Mouse (Mus musculus) midbrain, embryonic 15.5 days (tissue): Measurements from ENCODE around the gene Hs2st1. TPM values are rescaled to one million over a fixed set of nuclear protein-coding genes. Genes with fewer than 3 reads are reported as not detected.

Source experiments
- ATAC-seq: fragments of 200-750 bp; cut with Nextera tagmentation; replicated peaks from 2 replicates; pipeline ENCODE4 v1.8.0; 2017; ENCODE audit warnings: moderate TSS enrichment
- H3K27ac ChIP-seq: fragments of 300-500 bp; sonication (generic); 2 replicates; pipeline ENCODE4 v1.5.1; 2015; ENCODE audit warnings: mild to moderate bottlenecking, inconsistent platforms
- H3K27me3 ChIP-seq: fragments of 300-500 bp; sonication (generic); replicated peaks from 2 replicates; pipeline ENCODE4 v1.6.1; 2015; ENCODE audit warnings: inconsistent platforms
- H3K36me3 ChIP-seq: fragments of 300-500 bp; sonication (generic); replicated peaks from 2 replicates; pipeline ENCODE4 v1.6.1; 2015; ENCODE audit warnings: inconsistent platforms
- H3K4me1 ChIP-seq: fragments of 300-500 bp; sonication (generic); 2 replicates; pipeline ENCODE4 v1.6.1; 2015; ENCODE audit warnings: inconsistent platforms
- H3K4me2 ChIP-seq: fragments of 300-500 bp; sonication (generic); 2 replicates; pipeline ENCODE4 v1.6.1; 2015; ENCODE audit warnings: inconsistent platforms, mild to moderate bottlenecking, moderate library complexity
- H3K4me3 ChIP-seq: fragments of 300-500 bp; sonication (generic); 2 replicates; pipeline ENCODE4 v1.5.1; 2015; ENCODE audit warnings: mild to moderate bottlenecking, inconsistent platforms
- H3K9ac ChIP-seq: fragments of 300-500 bp; sonication (generic); 2 replicates; pipeline ENCODE4 v1.6.1; 2015; ENCODE audit warnings: mild to moderate bottlenecking, inconsistent platforms
- H3K9me3 ChIP-seq: fragments of 300-500 bp; sonication (generic); 2 replicates; pipeline ENCODE4 v1.6.1; 2016; ENCODE audit warnings: inconsistent platforms
- WGBS: fragments of 180-500 bp; shearing (Covaris S2); methylation state at CpG from one replicate; pipeline ENCODE4 v1.1.7; 2015; ENCODE audit warnings: mixed read lengths; 5-methylcytosine and 5-hydroxymethylcytosine counted together
- polyA plus RNA-seq: library from polyadenylated mRNA; unstranded; fragments of >200 nt; fragmentation: Nextera tagmentation; extraction: Ambion mirVana; gene quantifications from 2 replicates; pipeline ENCODE4 v1.2.1, GENCODE M21; 2015

Hs2st1 gene
- polyA plus RNA-seq, 1 experiment from 2014 or later, result 15.6 TPM

DNA sequence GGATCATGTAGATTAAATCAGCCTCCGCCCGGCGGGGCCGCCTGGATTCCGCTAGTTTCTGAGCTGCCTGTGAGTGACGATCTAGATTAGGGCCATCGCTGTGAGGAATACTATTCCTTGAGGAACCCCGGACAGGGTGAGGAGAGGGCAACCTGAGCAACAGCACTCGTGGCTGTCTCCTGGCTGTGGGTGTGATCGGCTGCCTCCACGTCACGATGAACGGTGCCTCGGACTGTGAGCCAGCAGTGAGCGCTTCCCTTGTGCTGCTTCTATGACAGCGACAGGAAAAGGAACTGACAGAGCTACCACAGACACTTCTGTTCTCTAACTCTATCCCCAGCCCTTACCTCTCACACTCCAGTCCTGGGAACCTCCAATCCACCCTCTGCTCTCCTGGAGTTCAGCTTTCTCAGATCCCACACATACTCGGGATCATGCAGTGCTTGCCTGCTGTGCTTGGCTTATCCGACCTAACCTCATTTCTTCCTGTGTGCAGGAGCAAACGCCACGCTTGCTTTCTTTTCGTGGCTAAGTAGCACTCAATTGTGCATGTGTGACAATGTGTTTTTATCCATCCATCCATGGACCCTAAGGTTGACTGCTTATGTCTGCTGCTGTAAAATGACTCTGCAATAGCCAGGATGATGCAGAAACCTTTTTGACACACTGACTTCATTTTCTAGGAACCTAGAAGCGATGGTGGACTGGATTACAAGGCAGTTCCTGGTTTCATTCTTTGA, 8.3 kb downstream of the Hs2st1 start:
- no peak for ATAC-seq
- H3K27me3 ChIP-seq, result no peaks in the 10 kb centered on the region
- 62% methylated on average over 22 of the region's 22 CpGs for WGBS
- H3K27ac ChIP-seq, result no peak overlapping the region
- no peaks in the 10 kb centered on the region for H3K36me3 ChIP-seq
- no peak overlapping the region for H3K9ac ChIP-seq
- peaks cover 16% of the 10 kb centered on the region for H3K4me1 ChIP-seq
- no peaks in the 10 kb centered on the region for H3K9me3 ChIP-seq
- H3K4me3 ChIP-seq, result no peak overlapping the region
- H3K4me2 ChIP-seq, result peak overlapping the region; percentile 10; the same call in 1 of the 2 replicates

DNA sequence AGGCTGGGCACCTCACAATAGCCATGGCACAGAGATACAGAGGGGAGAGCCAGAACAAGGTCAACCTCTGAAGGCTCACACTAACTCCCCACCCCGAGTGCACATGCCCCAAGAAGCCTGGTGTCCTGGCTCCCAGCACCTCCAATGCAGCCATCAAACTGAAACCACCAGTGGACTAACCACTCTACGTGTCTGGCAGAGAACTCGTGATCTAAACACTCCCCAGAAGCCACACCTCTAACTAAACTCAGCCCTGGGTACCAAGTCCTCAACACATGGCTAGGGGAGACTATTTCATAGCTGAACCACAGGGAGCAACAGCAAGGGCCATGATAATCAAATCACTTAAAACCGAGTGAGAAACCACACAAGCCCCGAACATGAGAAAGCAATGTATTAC, 11.7 kb downstream of the Hs2st1 start:
- Histone ChIP-seq H3K36me3 (no peaks in the 10 kb centered on the region), H3K4me2 (no peak overlapping the region), H3K27ac (no peak overlapping the region), H3K9me3 (no peaks in the 10 kb centered on the region), H3K27me3 (no peaks in the 10 kb centered on the region), H3K4me3 (no peak overlapping the region), H3K4me1 (peaks cover 28% of the 10 kb centered on the region), H3K9ac (no peak overlapping the region)
- 44% methylated on average over 5 of the region's 5 CpGs for WGBS
- ATAC-seq, result no peak

DNA sequence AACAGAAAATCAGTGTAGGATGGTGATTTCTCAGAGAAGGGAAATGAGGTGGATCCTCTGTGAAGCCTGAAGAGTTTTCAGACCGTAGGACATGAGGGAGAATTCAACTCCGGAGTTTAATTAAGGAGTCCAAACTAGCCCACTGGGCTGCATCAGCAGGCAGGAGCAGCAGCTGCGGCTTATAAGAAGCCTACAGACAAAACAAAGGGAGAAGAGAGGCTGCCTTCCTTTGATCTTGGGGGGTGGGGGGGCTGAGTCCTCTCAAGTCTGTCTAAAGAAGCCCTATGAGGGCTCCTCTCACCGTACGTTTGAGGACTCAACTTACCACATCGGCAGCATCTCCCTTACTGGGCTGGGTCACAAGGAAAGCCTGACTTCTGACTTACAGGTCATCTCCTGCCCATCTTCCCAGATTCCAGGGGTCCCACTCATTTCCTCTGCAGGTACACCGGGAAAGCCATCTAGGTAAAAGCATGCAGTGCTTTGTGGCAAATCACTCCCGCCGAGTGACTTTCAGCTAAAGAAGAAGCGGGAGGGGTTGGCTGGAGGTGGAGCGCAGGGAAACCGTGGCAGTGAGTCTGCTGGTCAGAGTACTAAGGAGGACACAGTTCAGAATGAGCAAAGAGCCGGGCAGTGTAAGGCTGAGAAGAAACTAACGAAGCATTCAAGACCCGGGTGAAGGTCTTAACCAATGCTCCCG, 13.2 kb downstream of the Hs2st1 start:
- Histone ChIP-seq H3K4me1 (peaks cover 28% of the 10 kb centered on the region), H3K9me3 (no peaks in the 10 kb centered on the region), H3K27ac (0 out of 2 replicates have a peak overlapping the region, but pooled peaks have one; percentile 5), H3K4me2 (peak overlapping the region; percentile 44), H3K36me3 (no peaks in the 10 kb centered on the region), H3K27me3 (no peaks in the 10 kb centered on the region), H3K9ac (no peak overlapping the region), H3K4me3 (peak overlapping the region; percentile 13; the same call in 1 of the 2 replicates)
- WGBS, result 7% methylated on average over 16 of the region's 16 CpGs
- ATAC-seq, result peak; percentile 24; the same call in 1 of the 2 replicates

DNA sequence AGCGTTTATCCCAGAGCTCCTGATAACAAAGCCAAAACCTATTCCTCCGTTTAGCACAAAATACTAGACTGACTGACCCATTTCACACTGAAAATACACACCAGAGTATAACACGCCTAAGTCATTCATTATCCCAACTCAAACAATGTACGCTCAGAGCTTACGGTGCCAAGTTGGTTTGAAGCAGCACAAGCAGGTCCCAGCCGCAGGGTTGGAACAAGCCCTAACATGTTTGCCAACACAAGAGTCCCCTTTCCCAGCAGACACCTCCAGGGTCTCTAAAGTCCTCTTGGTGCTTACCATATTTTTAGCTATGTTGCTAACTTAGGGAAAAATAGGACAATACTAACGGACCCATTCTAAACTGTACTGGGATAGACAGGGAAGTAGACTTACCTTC, 14.8 kb downstream of the Hs2st1 start:
- Histone ChIP-seq H3K27me3 (no peaks in the 10 kb centered on the region), H3K27ac (no peak overlapping the region), H3K36me3 (no peaks in the 10 kb centered on the region), H3K9me3 (no peaks in the 10 kb centered on the region), H3K9ac (no peak overlapping the region), H3K4me1 (peaks cover 28% of the 10 kb centered on the region), H3K4me3 (no peak overlapping the region), H3K4me2 (no peak overlapping the region)
- 85% methylated on average over 7 of the region's 7 CpGs for WGBS
- no peak for ATAC-seq

DNA sequence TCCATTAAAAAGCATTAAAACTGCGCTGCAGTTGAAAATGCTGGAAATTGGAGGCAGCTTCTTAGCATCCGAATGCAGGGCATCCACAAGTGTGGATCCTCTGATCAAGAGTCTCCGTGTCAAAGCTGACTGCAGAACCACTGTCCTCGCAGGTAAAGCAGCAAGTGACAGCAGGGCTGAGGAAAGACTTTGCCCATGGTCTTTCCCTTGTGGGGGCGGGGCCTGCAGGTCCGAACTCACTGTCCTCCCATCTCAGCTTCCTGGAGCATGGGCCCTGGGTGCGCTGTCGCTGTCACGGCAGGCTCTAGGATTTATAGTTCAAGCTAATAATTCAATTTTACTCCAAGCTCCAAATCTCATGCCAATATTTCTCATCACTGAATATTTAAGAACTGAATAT, 15.5 kb downstream of the Hs2st1 start:
- no peak overlapping the region for H3K4me3 ChIP-seq
- H3K4me2 ChIP-seq, result no peak overlapping the region
- no peaks in the 10 kb centered on the region for H3K9me3 ChIP-seq
- no peaks in the 10 kb centered on the region for H3K36me3 ChIP-seq
- WGBS, result 68% methylated on average over 9 of the region's 9 CpGs
- H3K27ac ChIP-seq, result no peak overlapping the region
- no peaks in the 10 kb centered on the region for H3K27me3 ChIP-seq
- peaks cover 28% of the 10 kb centered on the region for H3K4me1 ChIP-seq
- no peak overlapping the region; the same call in 1 of the 2 replicates for H3K9ac ChIP-seq
- no peak for ATAC-seq

DNA sequence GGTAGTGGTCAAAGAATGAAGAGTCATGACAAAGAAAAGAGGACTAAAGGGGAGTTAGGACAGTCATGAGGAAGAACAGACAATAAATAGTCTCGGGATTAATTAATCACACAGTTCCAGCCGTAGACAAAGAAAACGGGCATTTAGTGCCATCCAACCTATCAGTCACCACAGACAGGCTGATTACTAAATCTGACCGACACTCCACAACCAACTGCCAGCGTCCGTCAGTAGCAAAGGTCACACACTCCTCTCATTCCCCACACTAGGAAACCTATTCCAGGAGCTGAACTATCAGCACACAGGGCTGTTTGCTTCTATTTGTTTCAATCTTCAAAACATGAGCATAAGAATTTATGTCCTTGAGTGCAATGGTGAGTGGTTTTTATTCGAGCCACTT, 16.0 kb downstream of the Hs2st1 start:
- Histone ChIP-seq H3K4me3 (no peak overlapping the region), H3K27ac (no peak overlapping the region), H3K27me3 (no peaks in the 10 kb centered on the region), H3K36me3 (no peaks in the 10 kb centered on the region), H3K4me1 (peaks cover 25% of the 10 kb centered on the region), H3K9ac (no peak overlapping the region), H3K9me3 (no peaks in the 10 kb centered on the region), H3K4me2 (no peak overlapping the region)
- WGBS, result 35% methylated on average over 7 of the region's 7 CpGs
- no peak for ATAC-seq

DNA sequence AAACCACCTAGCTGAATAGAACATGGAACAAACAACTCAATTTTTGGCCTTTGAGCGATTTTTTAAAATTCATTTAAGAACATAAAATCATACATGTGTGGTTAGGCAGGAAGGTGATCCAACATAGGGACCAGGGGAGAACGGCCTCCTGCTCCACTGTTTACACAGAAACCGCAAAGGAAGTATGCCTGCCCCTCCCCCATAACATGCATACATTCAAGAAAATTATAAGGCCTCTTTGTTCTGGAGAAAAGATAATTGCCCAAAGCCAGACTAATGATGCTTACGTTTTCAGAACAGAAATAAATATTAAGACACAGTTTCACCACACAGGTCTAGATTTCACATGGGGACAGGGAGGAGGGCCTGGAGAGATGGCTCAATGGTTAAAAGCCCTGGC, 18.6 kb downstream of the Hs2st1 start:
- H3K27ac ChIP-seq, result no peak overlapping the region
- no peak overlapping the region for H3K4me3 ChIP-seq
- H3K9me3 ChIP-seq, result no peaks in the 10 kb centered on the region
- no peak overlapping the region for H3K9ac ChIP-seq
- ATAC-seq, result no peak
- no peaks in the 10 kb centered on the region for H3K27me3 ChIP-seq
- H3K36me3 ChIP-seq, result no peaks in the 10 kb centered on the region
- H3K4me1 ChIP-seq, result peaks cover 12% of the 10 kb centered on the region
- WGBS, result 66% methylated on average over 4 of the region's 4 CpGs
- no peak overlapping the region for H3K4me2 ChIP-seq

DNA sequence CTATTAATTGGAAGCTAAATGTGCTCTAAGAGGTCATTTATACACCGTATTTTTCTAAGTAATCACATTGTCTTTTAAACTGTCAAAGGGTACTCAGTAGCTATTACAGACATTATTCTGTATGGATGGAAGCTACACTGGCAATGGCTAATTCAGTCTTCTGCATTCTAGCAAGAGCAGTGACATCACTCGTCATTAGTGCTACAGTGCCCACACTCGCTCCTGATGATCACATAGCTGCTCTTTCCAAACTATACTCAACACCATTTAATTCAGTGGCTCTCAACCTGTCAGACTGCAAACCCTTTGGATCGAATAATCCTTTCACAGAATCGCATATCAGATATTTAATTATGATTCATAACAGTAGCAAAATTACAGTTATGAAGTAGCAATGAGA, 19.3 kb downstream of the Hs2st1 start:
- no peaks in the 10 kb centered on the region for H3K36me3 ChIP-seq
- ATAC-seq, result no peak
- no peak overlapping the region for H3K4me2 ChIP-seq
- H3K4me1 ChIP-seq, result peaks cover 17% of the 10 kb centered on the region
- no peaks in the 10 kb centered on the region for H3K9me3 ChIP-seq
- H3K9ac ChIP-seq, result no peak overlapping the region
- no peak overlapping the region for H3K4me3 ChIP-seq
- no peak overlapping the region for H3K27ac ChIP-seq
- H3K27me3 ChIP-seq, result no peaks in the 10 kb centered on the region
- WGBS, result 86% methylated on average over 5 of the region's 5 CpGs

DNA sequence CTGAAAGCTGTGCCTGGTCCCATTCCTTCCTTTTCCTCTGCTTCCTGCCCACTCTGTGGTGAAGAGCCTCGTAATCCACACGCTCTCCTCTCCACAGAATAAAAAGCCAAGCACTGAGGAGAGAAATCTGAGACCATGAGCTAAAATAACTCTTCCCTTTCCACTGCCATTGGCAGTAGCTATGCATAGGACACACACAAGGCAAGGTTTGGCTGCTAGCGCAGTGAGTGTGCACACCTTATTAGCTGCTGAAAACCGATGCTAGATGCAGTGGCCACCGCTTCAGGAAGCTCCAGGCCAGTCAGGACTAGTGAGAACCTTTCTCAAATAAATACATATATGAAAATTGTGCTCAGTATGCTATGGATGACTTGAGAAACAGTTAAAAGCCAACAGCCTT, 19.9 kb downstream of the Hs2st1 start:
- Histone ChIP-seq H3K4me3 (no peak overlapping the region), H3K4me1 (peaks cover 18% of the 10 kb centered on the region), H3K9me3 (no peaks in the 10 kb centered on the region), H3K36me3 (no peaks in the 10 kb centered on the region), H3K9ac (no peak overlapping the region), H3K27ac (no peak overlapping the region), H3K27me3 (no peaks in the 10 kb centered on the region), H3K4me2 (no peak overlapping the region)
- 93% methylated on average over 5 of the region's 5 CpGs for WGBS
- no peak for ATAC-seq

DNA sequence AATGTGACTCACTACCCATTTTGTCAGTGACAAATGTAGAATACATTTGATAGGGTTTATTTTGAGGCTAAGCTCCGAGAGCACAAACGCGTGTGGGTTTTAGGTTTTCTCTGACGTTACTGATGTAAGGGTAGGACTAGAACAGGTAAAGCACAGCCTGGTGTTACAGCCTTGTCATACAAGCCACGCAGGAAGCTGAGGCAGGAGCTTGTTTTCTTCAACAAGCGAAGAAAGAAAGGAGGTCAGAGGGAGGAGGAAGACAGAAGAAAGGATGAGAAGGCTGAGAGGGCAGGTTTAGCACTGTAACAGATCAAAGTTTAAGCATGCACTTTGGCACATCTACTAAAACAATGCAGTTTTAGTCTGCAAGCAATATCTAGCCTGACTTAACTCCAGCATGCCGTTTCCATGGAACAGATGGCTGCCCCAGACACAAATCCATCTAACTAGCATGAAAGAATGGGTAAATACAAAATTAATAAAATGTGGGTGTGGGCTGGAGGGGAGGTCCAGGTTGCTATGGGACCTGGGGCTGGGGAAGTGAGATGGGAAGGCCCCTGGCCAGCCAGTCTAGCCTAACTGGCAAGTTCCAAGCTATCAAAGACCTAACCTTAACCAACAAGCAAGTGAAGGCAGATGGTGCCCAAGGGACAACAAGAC, 21.7 kb downstream of the Hs2st1 start:
- no peak overlapping the region for H3K27ac ChIP-seq
- no peak overlapping the region for H3K4me2 ChIP-seq
- H3K9me3 ChIP-seq, result no peaks in the 10 kb centered on the region
- 86% methylated on average over 7 of the region's 7 CpGs for WGBS
- no peak for ATAC-seq
- H3K4me3 ChIP-seq, result no peak overlapping the region
- H3K27me3 ChIP-seq, result no peaks in the 10 kb centered on the region
- H3K4me1 ChIP-seq, result peaks cover 10% of the 10 kb centered on the region
- no peak overlapping the region for H3K9ac ChIP-seq
- H3K36me3 ChIP-seq, result no peaks in the 10 kb centered on the region

DNA sequence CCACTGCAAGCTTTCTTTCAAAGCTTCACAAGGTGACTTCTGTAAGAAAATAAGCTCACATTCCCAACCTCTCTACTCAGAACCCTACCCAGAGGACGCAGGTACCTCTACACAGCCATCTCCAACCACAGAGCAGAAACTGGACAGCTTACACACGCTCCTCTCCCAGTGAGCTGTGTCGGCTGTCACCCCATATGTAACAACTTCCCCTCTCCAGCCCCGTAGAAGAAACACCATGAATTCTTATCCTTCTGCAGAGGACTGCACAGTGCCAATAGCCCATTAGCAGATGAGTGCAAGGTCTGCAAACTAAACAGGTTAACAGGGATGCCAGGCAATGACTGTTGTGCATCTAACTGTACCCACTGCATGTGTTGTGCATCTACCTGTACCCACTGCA, 23.5 kb downstream of the Hs2st1 start:
- Histone ChIP-seq H3K4me3 (no peak overlapping the region), H3K36me3 (no peaks in the 10 kb centered on the region), H3K9ac (no peak overlapping the region), H3K4me1 (peaks cover 17% of the 10 kb centered on the region), H3K27me3 (no peaks in the 10 kb centered on the region), H3K9me3 (no peaks in the 10 kb centered on the region), H3K27ac (no peak overlapping the region; the same call in 1 of the 2 replicates), H3K4me2 (no peak overlapping the region)
- 57% methylated on average over 4 of the region's 4 CpGs for WGBS
- no peak; the same call in 1 of the 2 replicates for ATAC-seq

DNA sequence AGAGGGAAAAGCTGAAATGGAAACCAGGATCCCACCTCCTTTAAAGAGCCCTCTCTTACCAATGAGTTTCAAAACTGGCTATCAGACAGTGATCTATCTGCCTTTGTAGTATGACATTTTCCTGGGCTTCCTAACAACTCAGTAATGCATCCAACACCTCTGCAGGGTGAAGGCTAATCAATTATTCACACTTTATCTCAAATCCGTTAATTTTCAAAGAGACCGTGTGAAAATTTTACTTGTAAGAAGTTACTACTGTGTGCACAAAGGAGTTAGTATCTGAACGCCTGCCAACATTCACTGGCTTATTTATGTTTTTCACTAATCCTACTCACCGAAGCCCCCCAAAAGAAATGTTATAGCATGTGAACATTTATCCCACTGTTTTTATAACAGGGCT, 24.1 kb downstream of the Hs2st1 start:
- peak; percentile 51 for ATAC-seq
- Histone ChIP-seq H3K4me2 (no peak overlapping the region), H3K27ac (no peak overlapping the region), H3K4me3 (no peak overlapping the region), H3K4me1 (peaks cover 17% of the 10 kb centered on the region), H3K36me3 (no peaks in the 10 kb centered on the region), H3K9me3 (no peaks in the 10 kb centered on the region), H3K9ac (no peak overlapping the region), H3K27me3 (no peaks in the 10 kb centered on the region)
- WGBS, result 22% methylated on average over 4 of the region's 4 CpGs
